Mouse (Mus musculus): ENCODE data around the gene Dnah6. TPM values are rescaled to one million over a fixed set of nuclear protein-coding genes. Genes with fewer than 3 reads are reported as not detected.

The Dnah6 gene
- total and polyA plus RNA-seq, 3 experiments, result under 0.01 to 0.06 (median 0.04) TPM

DNA sequence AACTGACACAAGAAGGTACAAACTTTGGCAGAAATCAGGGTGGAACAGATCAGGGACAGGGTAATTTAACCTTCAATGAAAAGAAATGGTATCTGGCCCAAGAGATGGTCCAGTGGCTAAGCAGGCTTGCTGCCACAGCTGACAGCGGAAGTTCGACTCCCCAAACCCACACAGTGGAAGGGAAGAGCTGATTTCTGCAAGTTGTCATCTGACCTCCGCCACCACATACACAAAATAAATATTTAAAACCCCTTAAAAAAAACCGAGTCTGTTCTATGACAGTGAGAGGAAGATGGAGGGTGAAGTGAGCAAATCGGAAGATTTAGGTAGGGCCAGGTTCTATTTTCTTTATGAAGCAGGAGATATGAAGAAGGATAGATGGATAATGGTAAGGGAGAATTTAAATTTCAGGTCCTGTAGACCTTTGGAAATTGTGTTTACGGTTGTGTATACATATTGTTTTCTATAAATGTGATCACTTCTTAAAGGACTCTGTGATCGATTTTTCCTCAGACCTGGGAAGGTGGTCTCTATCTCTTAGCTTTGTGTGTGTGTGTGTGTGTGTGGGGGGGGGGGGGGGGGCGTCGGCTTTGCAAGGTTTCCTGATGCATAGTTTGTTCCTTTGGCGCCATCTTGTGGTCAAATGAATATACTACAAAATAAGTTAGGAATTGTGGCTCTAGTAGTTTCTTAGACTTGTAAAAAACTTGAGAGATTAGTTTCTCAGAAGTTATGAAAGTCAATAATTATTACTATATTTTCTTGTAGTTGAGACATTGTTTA, 6.1 kb upstream of the Dnah6 start:
- H3K4me3 ChIP-seq (replicated peaks in 1 of 3; ENCODE audit: low read depth in 2 of 3, low read length in 2 of 3, poor library complexity in 1 of 3), result no peak overlapping the region
- no peaks in the 10 kb centered on the region for H3K4me1 ChIP-seq (ENCODE audit: control insufficient read depth in 1 of 2, insufficient read depth in 2 of 2)
- no peaks in the 10 kb centered on the region for H3K36me3 ChIP-seq (replicated peaks in 1 of 2; ENCODE audit: control insufficient read depth in 1 of 2, insufficient read depth in 1 of 2, low read length in 1 of 2)
- H3K9ac ChIP-seq (ENCODE audit: insufficient read depth, low read depth), result no peak overlapping the region
- H3K79me2 ChIP-seq (replicated peaks; ENCODE audit: control insufficient read depth, extremely low read depth, insufficient read depth, poor library complexity, severe bottlenecking), result no peaks in the 10 kb centered on the region
- TF ChIP-seq CTCF (conservative IDR thresholded peaks at IDR 0.05 in 1 of 2, IDR thresholded peaks at IDR 0.05 in 1 of 2; ENCODE audit: low read depth in 2 of 2, low read length in 2 of 2), result peak in 1 of 2 experiments; percentile 61; a peak in 2 of 4 replicates
- peak; percentile 61 for TF ChIP-seq RAD21 (IDR thresholded peaks at IDR 0.05; ENCODE audit: low read depth, low read length)
- no peak for TF ChIP-seq MAZ (IDR thresholded peaks at IDR 0.05; ENCODE audit: low read depth, low read length)
- TF ChIP-seq SMC3 (IDR thresholded peaks at IDR 0.05; ENCODE audit: low read depth, low read length), result peak; percentile 36
- TF ChIP-seq HCFC1 (IDR thresholded peaks at IDR 0.05; ENCODE audit: low read depth, low read length), result no peak
- DNase-seq (ENCODE audit: extremely low read depth), result peak; percentile 70
- in situ Hi-C loops (cut with MboI; ENCODE audit: low pct_ligation_motif_present, low pct_unique_long_range_greater_than_20kb, low sequenced_read_pairs), result no loop called here
- H3K27me3 ChIP-seq (replicated peaks), result no peaks in the 10 kb centered on the region
- H3K27ac ChIP-seq (ENCODE audit: insufficient read depth, low read depth), result no peak overlapping the region
- H3K9me3 ChIP-seq (replicated peaks; ENCODE audit: low read length), result no peaks in the 10 kb centered on the region
- dilution Hi-C loops (cut with MboI; ENCODE audit: extremely low pct_ligation_motif_present, extremely low pct_unique_long_range_greater_than_20kb, low sequenced_read_pairs), result no loop called here
- no peak overlapping the region; the same call in 1 of the 2 replicates for H3K4me2 ChIP-seq (ENCODE audit: insufficient read depth, low read depth, poor library complexity, severe bottlenecking)

DNA sequence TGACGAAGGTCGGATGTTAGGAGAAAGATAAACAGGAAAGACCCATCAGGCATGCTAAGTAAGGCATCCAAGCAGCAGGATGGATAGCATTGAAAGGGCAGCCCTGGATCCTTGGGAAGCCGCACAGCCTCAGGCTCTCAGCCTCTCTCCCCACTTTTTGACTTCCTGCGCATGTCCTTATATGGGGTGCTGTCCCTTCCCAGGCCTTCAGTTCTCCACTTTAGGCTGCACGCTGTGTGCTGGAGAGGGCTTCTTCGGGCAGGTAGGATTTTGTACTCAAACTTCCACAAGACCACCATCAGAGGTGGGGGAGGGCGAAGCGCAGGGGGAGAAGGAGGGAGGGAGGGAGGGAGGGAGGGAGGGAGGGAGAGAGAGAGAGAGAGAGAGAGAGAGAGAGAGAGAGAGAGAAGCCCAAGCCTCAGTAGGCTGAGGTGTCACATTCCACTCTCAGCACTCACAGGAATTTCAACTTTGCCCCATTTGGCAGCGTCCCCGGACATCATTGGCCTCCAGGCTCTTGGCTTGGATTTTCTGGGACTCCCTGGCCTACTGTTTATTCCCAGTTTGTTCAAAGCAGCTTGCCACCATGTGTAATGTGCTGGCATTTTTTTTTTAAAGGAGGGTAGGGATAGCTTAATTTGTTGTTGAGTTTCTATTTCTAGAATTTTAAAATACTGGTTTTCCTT, 1.5 kb upstream of the Dnah6 start:
- no peak for DNase-seq (ENCODE audit: extremely low read depth)
- Histone ChIP-seq H3K4me2 (ENCODE audit: insufficient read depth, low read depth, poor library complexity, severe bottlenecking) (no peak overlapping the region), H3K36me3 (replicated peaks in 1 of 2; ENCODE audit: control insufficient read depth in 1 of 2, insufficient read depth in 1 of 2, low read length in 1 of 2) (no peaks in the 10 kb centered on the region), H3K27ac (ENCODE audit: insufficient read depth, low read depth) (no peak overlapping the region), H3K79me2 (replicated peaks; ENCODE audit: control insufficient read depth, extremely low read depth, insufficient read depth, poor library complexity, severe bottlenecking) (no peaks in the 10 kb centered on the region), H3K27me3 (replicated peaks) (no peaks in the 10 kb centered on the region), H3K9me3 (replicated peaks; ENCODE audit: low read length) (no peaks in the 10 kb centered on the region), H3K4me3 (replicated peaks in 1 of 3; ENCODE audit: low read depth in 2 of 3, low read length in 2 of 3, poor library complexity in 1 of 3) (no peak overlapping the region), H3K9ac (ENCODE audit: insufficient read depth, low read depth) (no peak overlapping the region), H3K4me1 (ENCODE audit: control insufficient read depth in 1 of 2, insufficient read depth in 2 of 2) (no peaks in the 10 kb centered on the region)
- in situ Hi-C loops (cut with MboI; ENCODE audit: low pct_ligation_motif_present, low pct_unique_long_range_greater_than_20kb, low sequenced_read_pairs), result no loop called here
- TF ChIP-seq MXI1 (IDR thresholded peaks at IDR 0.05; ENCODE audit: low read depth, low read length) (no peak), USF1 (IDR thresholded peaks at IDR 0.05; ENCODE audit: low read depth, low read length) (no peak), ZMIZ1 (IDR thresholded peaks at IDR 0.05; ENCODE audit: low read depth, low read length) (no peak), E2F4 (IDR thresholded peaks at IDR 0.05; ENCODE audit: insufficient replicate concordance, low read depth, low read length) (no peak), USF2 (conservative IDR thresholded peaks at IDR 0.05; ENCODE audit: low read depth, low read length) (no peak), PAX5 (IDR thresholded peaks at IDR 0.05; ENCODE audit: low read length) (no peak)
- dilution Hi-C loops (cut with MboI; ENCODE audit: extremely low pct_ligation_motif_present, extremely low pct_unique_long_range_greater_than_20kb, low sequenced_read_pairs), result no loop called here
